9 mouse cellular contexts compared by ENCODE assay signal in the genomic region with DNA sequence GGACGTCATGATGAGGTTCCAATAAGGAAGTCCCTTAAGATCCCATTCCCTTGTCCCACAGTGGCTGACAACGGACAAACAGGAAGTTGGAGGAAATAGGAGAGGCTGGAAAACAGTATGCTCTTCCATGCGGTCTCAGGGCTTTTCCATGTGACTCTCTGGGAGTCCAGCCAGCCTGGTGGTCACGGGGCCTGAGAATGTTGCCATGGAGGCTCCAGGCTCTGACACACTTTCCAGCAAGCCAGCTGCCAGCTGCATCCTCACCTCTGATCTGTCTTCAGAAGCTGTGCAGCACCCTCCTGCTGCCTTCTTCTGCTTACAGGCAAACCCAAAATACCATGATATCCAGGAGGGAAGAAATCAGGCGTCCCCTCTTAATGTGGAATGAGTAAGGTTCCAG.
DNase-seq lines count a peak whose midpoint lies in the region; ATAC-seq lines count a peak whose summit lies in the region.
"Had no signal": no experiment of that assay in that cellular context is flagged by ENCODE, and none has a peak within 500 bp of the region (broad histone marks: within the 10 kb centered on the region; RNA-seq: fewer than 3 reads in every experiment).

No protein-coding gene starts in this region.

- H3K4me3 ChIP-seq in heart, embryonic 11.5 days (ENCODE audit: low read depth, low read length) = no peak overlapping the region
- no peak overlapping the region for H3K4me3 ChIP-seq in lung, embryonic 15.5 days
- H3K4me3 ChIP-seq: embryonic facial prominence, embryonic 12.5 days had no signal

- WGBS in heart, embryonic 11.5 days (ENCODE audit: insufficient replicate concordance) = 53% methylated on average over 5 of the region's 5 CpGs
- 34% methylated on average over 5 of the region's 5 CpGs for WGBS in lung, embryonic 15.5 days

- H3K9me3 ChIP-seq in heart, embryonic 11.5 days (replicated peaks; ENCODE audit: control insufficient read depth, low read length) = no peaks in the 10 kb centered on the region
- no peaks in the 10 kb centered on the region for H3K9me3 ChIP-seq in lung, embryonic 15.5 days
- H3K9me3 ChIP-seq: embryonic facial prominence, embryonic 12.5 days had no signal

- H3K4me1 ChIP-seq in heart, embryonic 11.5 days (ENCODE audit: control insufficient read depth, insufficient read depth, low read length) = no peaks in the 10 kb centered on the region
- no peaks in the 10 kb centered on the region for H3K4me1 ChIP-seq in lung, embryonic 15.5 days
- H3K4me1 ChIP-seq: embryonic facial prominence, embryonic 12.5 days had no signal

- H3K36me3 ChIP-seq in heart, embryonic 11.5 days (ENCODE audit: control insufficient read depth, insufficient read depth, low read length) = no peaks in the 10 kb centered on the region
- H3K36me3 ChIP-seq in lung, embryonic 15.5 days = no peaks in the 10 kb centered on the region
- H3K36me3 ChIP-seq: embryonic facial prominence, embryonic 12.5 days had no signal

- no peak overlapping the region for H3K9ac ChIP-seq in heart, embryonic 11.5 days (ENCODE audit: low read depth, low read length)
- H3K9ac ChIP-seq in lung, embryonic 15.5 days = no peak overlapping the region
- H3K9ac ChIP-seq: embryonic facial prominence, embryonic 12.5 days had no signal

- DNase-seq in heart, adult 11 months = peak; percentile 99
- DNase-seq in adrenal gland, postnatal 10 days = peak; percentile 16
- DNase-seq in frontal cortex, postnatal 14 days (ENCODE audit: low spot score in 2 of 2) = peak; percentile 51 to 70
- peak; percentile 59 for DNase-seq in kidney, postnatal 10 days
- DNase-seq in telencephalon, adult 2 months (ENCODE audit: low read depth, low spot score) = peak; percentile 50
- no peak for DNase-seq in urinary bladder, postnatal 10 days (ENCODE audit: low spot score)

- no peak for ATAC-seq in heart, embryonic 11.5 days (replicated peaks; ENCODE audit: insufficient number of reproducible peaks, low FRiP score, low TSS enrichment)
- peak; percentile 70; the same call in 1 of the 2 replicates for ATAC-seq in lung, embryonic 15.5 days (ENCODE audit: borderline replicate concordance, extremely low read depth, low FRiP score, low TSS enrichment)

- H3K4me2 ChIP-seq in heart, embryonic 11.5 days = no peak overlapping the region
- H3K4me2 ChIP-seq in lung, embryonic 15.5 days = no peak overlapping the region
- H3K4me2 ChIP-seq: embryonic facial prominence, embryonic 12.5 days had no signal

- H3K27ac ChIP-seq in heart, embryonic 11.5 days (ENCODE audit: low read depth, low read length) = no peak overlapping the region
- no peak overlapping the region for H3K27ac ChIP-seq in lung, embryonic 15.5 days
- H3K27ac ChIP-seq: embryonic facial prominence, embryonic 12.5 days had no signal

- no peaks in the 10 kb centered on the region for H3K27me3 ChIP-seq in heart, embryonic 11.5 days (ENCODE audit: control insufficient read depth, insufficient read depth, low read length)
- no peaks in the 10 kb centered on the region for H3K27me3 ChIP-seq in lung, embryonic 15.5 days
- H3K27me3 ChIP-seq: embryonic facial prominence, embryonic 12.5 days had no signal
